Mouse (Mus musculus): ENCODE data around the gene Leap2.

DNA sequence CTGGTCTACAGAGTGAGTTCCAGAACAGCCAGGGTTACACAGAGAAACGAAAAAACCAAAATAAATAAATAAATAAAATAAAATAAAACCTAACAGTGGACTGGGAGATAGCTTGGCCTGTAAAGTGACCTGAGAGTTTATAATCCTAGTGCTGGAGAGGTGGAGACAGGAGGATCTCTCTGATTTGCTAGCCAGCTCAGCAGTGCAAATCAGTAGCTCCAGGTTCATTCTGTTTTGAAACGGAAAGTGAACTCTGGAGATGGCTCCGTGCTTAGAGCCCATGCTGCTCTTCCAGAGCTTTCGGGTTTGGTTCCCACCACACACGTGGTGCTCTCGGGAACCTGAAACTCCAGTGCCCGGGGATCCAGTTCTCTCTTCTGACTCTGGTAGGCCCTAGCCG is 25.0 kb upstream of the Leap2 start:
- no peak for TF ChIP-seq POLR2A (IDR thresholded peaks at IDR 0.05; ENCODE audit: extremely low read depth, insufficient read depth, low read length)
- TF ChIP-seq CTCF (IDR thresholded peaks at IDR 0.05; ENCODE audit: low read depth, low read length): no peak
